Mouse (Mus musculus) 3134 (cell line): ENCODE measurements around the gene Pyy.

ENCODE experiments used
- DNase-seq: peaks from one replicate; pipeline ENCODE4 v3.0.0-alpha.2; 2011; ENCODE audit warnings: low spot score; ENCODE audit not compliant: insufficient read length; ENCODE audit errors: extremely low read depth

The Pyy gene

GRCm38 (mm10) chr11:102107732-102108131, at the start of gene Pyy:
Gene Pyy (minus strand): TSS chr11:102107832.
- DNase-seq, result no peak

- DNase-seq, result no peak
These were observed 49.1 kb upstream of the Pyy start for GRCm38 (mm10) chr11:102156786-102157089.

- peak; percentile 85 for DNase-seq
These were observed 48.6 kb upstream of the Pyy start, which contains the start of gene Tmem101 for GRCm38 (mm10) chr11:102156039-102156785. Gene Tmem101 (minus strand): TSS chr11:102156404.

- no peak for DNase-seq
These were observed 39.8 kb upstream of the Pyy start for GRCm38 (mm10) chr11:102147213-102147989.

GRCm38 (mm10) chr11:102146531-102146930, 38.9 kb upstream of the Pyy start:
- DNase-seq, result no peak

- no peak for DNase-seq
These were observed 38.4 kb upstream of the Pyy start for GRCm38 (mm10) chr11:102146005-102146404.

- no peak for DNase-seq
These were observed 37.9 kb upstream of the Pyy start, which contains the start of gene Nags for GRCm38 (mm10) chr11:102145471-102146001. Gene Nags (plus strand): TSS chr11:102145513.

GRCm38 (mm10) chr11:102144957-102145470, 37.4 kb upstream of the Pyy start:
- no peak for DNase-seq

- no peak for DNase-seq
These were observed 34.7 kb upstream of the Pyy start for GRCm38 (mm10) chr11:102142355-102142754.

GRCm38 (mm10) chr11:102140508-102140907, 32.9 kb upstream of the Pyy start:
- DNase-seq, result no peak

- peak; percentile 61 for DNase-seq
These were observed 30.8 kb upstream of the Pyy start for GRCm38 (mm10) chr11:102138447-102138740.

- no peak for DNase-seq
These were observed 30.2 kb upstream of the Pyy start for GRCm38 (mm10) chr11:102137625-102138446.

- no peak for DNase-seq
These were observed 26.9 kb upstream of the Pyy start for GRCm38 (mm10) chr11:102134516-102134915.

GRCm38 (mm10) chr11:102117386-102117785, 9.8 kb upstream of the Pyy start:
- DNase-seq, result no peak

GRCm38 (mm10) chr11:102116241-102116640, 8.6 kb upstream of the Pyy start:
- DNase-seq, result no peak

- DNase-seq, result no peak
These were observed 3.9 kb upstream of the Pyy start for GRCm38 (mm10) chr11:102111576-102111975.

- DNase-seq, result no peak
These were observed 721 bp downstream of the Pyy start for GRCm38 (mm10) chr11:102106911-102107310.

- peak; percentile 35 for DNase-seq
These were observed 5.0 kb downstream of the Pyy start for GRCm38 (mm10) chr11:102102485-102103258.

GRCm38 (mm10) chr11:102101219-102101618, 6.4 kb downstream of the Pyy start, which contains the start of gene Ppy:
Gene Ppy (minus strand): TSS chr11:102101319.
- DNase-seq, result no peak

GRCm38 (mm10) chr11:102096887-102097391, 10.7 kb downstream of the Pyy start:
- peak; percentile 60 for DNase-seq
